ENCODE assay signal across 8 mouse cellular contexts in the genomic region with DNA sequence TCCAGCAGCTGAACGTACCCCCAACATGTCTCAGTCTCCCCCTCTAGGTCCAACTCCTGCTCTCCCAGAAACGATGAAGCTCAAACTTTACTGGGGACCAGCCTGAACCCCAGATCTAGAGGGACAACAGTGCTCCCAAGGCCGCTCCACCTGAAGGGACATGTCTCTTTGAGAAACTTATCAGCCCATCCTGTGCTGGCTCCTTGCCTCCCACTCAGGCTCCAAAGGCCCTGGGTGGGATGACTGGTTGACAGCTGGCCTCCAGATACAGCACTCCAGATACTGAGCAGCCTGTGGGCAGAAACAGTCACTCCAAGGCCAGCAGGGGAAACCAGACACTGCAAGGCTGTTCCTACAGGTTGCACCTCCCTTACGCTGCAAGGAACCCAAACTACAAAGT. TPM values are rescaled to one million over a fixed set of nuclear protein-coding genes. Genes with fewer than 3 reads are reported as not detected.
A peak's percentile ranks its signal among the peaks of the same experiment; 100 is the strongest.
DNase-seq lines count a peak whose midpoint lies in the region; ATAC-seq and TF ChIP-seq lines count a peak whose summit lies in the region.

No protein-coding gene starts in this region.

- TF ChIP-seq CTCF in brain, embryonic 14.5 days (IDR thresholded peaks at IDR 0.05; ENCODE audit: borderline replicate concordance, extremely low read depth, insufficient read depth, insufficient read length) = no peak
- no peak for TF ChIP-seq CTCF in liver, embryonic 14.5 days (IDR thresholded peaks at IDR 0.05; ENCODE audit: low read depth)

- H3K27me3 ChIP-seq in heart, embryonic 15.5 days = no peaks in the 10 kb centered on the region
- no peaks in the 10 kb centered on the region for H3K27me3 ChIP-seq in liver, embryonic 14.5 days (ENCODE audit: control insufficient read depth, insufficient read depth, low read length)
- H3K27me3 ChIP-seq in stomach, embryonic 16.5 days (ENCODE audit: control insufficient read depth, insufficient read depth, low read length) = no peaks in the 10 kb centered on the region

- DNase-seq in left cerebral cortex, postnatal 4 days = peak; percentile 1
- DNase-seq in left cerebral cortex, postnatal 36 days (ENCODE audit: low spot score in 2 of 2) = no peak
- peak; percentile 4 for DNase-seq in brain, embryonic 14.5 days (ENCODE audit: low read depth)
- DNase-seq in liver, embryonic 14.5 days (ENCODE audit: low read depth in 3 of 3, low spot score in 3 of 3) = no peak
- DNase-seq in layer of hippocampus, postnatal 36 days = no peak
- no peak for DNase-seq in right cerebral cortex, adult 18-20 months

- peak overlapping the region; percentile 88 for H3K4me2 ChIP-seq in heart, embryonic 15.5 days
- peak overlapping the region; percentile 63 for H3K4me2 ChIP-seq in liver, embryonic 14.5 days (ENCODE audit: low read depth)
- peak overlapping the region; percentile 80 for H3K4me2 ChIP-seq in stomach, embryonic 16.5 days (ENCODE audit: low read depth, low read length)

- no peak for TF ChIP-seq POLR2A in brain, embryonic 14.5 days (IDR thresholded peaks at IDR 0.05; ENCODE audit: borderline replicate concordance, extremely low read depth, insufficient read depth, insufficient read length, poor library complexity, severe bottlenecking)

- peaks cover 9% of the 10 kb centered on the region for H3K4me1 ChIP-seq in heart, embryonic 15.5 days (replicated peaks)
- H3K4me1 ChIP-seq in liver, embryonic 14.5 days (replicated peaks; ENCODE audit: control insufficient read depth in 2 of 2, insufficient read depth in 2 of 2, low read length in 1 of 2) = 0 out of 4 replicates have a peak, but pooled peaks cover 0 to 3% of the 10 kb centered on the region in 2 experiments
- no peaks in the 10 kb centered on the region for H3K4me1 ChIP-seq in stomach, embryonic 16.5 days (ENCODE audit: control insufficient read depth, insufficient read depth, low read length)

- H3K4me3 ChIP-seq in heart, embryonic 15.5 days = peak overlapping the region; percentile 64
- H3K4me3 ChIP-seq in liver, embryonic 14.5 days (ENCODE audit: insufficient read depth in 1 of 2, low read depth in 2 of 2, low read length in 2 of 2) = peak overlapping the region; percentile 50 to 56; a peak in 2 of 4 replicates
- peak overlapping the region; percentile 58 for H3K4me3 ChIP-seq in stomach, embryonic 16.5 days (replicated peaks; ENCODE audit: low read length)

- WGBS in heart, embryonic 15.5 days = 23% methylated on average over 4 of the region's 4 CpGs
- WGBS in liver, embryonic 14.5 days (ENCODE audit: insufficient replicate concordance) = 41% methylated on average over 4 of the region's 4 CpGs
- WGBS in stomach, embryonic 16.5 days = 37% methylated on average over 4 of the region's 4 CpGs

- ATAC-seq in heart, embryonic 15.5 days (replicated peaks; ENCODE audit: insufficient number of reproducible peaks, insufficient read depth, low FRiP score, low read depth) = no peak
- ATAC-seq in liver, embryonic 14.5 days (ENCODE audit: insufficient read depth) = no peak
- peak; percentile 2; the same call in 1 of the 2 replicates for ATAC-seq in stomach, embryonic 16.5 days (ENCODE audit: insufficient read depth, low FRiP score)

- H3K27ac ChIP-seq in heart, embryonic 15.5 days = peak overlapping the region; percentile 88
- H3K27ac ChIP-seq in liver, embryonic 14.5 days = no peak overlapping the region
- H3K27ac ChIP-seq in stomach, embryonic 16.5 days (ENCODE audit: low read length) = peak overlapping the region; percentile 90

- intact Hi-C loops in left cerebral cortex, postnatal 4 days (cut with DNase I) = no loop called here
- intact Hi-C loops in left cerebral cortex, postnatal 36 days (cut with DNase I) = no loop called here

- peak overlapping the region; percentile 64; the same call in 1 of the 2 replicates for H3K9ac ChIP-seq in heart, embryonic 15.5 days
- H3K9ac ChIP-seq in liver, embryonic 14.5 days (replicated peaks) = no peak overlapping the region
- H3K9ac ChIP-seq in stomach, embryonic 16.5 days (ENCODE audit: low read length) = peak overlapping the region; percentile 74

- H3K9me3 ChIP-seq in heart, embryonic 15.5 days (replicated peaks) = no peaks in the 10 kb centered on the region
- H3K9me3 ChIP-seq in liver, embryonic 14.5 days (ENCODE audit: control insufficient read depth, low read length) = no peaks in the 10 kb centered on the region
- no peaks in the 10 kb centered on the region for H3K9me3 ChIP-seq in stomach, embryonic 16.5 days (replicated peaks; ENCODE audit: control insufficient read depth, low read length)

- TF ChIP-seq EP300 in liver, embryonic 14.5 days (IDR thresholded peaks at IDR 0.05; ENCODE audit: low read depth) = no peak

- H3K36me3 ChIP-seq in heart, embryonic 15.5 days = no peaks in the 10 kb centered on the region
- H3K36me3 ChIP-seq in liver, embryonic 14.5 days (replicated peaks; ENCODE audit: control insufficient read depth, insufficient read depth, low read depth) = no peaks in the 10 kb centered on the region
- no peaks in the 10 kb centered on the region for H3K36me3 ChIP-seq in stomach, embryonic 16.5 days (ENCODE audit: control insufficient read depth, insufficient read depth, low read length)

RNA-seq across cellular contexts. Expression of a gene that starts 1.0 kb away (rescaled TPM):
- 10 to 100 TPM; 15.7 to 16.1 TPM for total RNA-seq in left cerebral cortex, postnatal 4 days (2021)
- 10 to 100 TPM; 12.3 to 14.6 TPM for total RNA-seq in left cerebral cortex, postnatal 36 days (2021)
- polyA plus RNA-seq in brain, embryonic 14.5 days (2012; rRNA removed) = 6.0 and 9.4 TPM in 2 replicates
- 0.30 and 0.55 TPM in 2 replicates for polyA plus RNA-seq in heart, embryonic 15.5 days (2015; fragmentation: Nextera tagmentation; extraction: Ambion mirVana)
- polyA plus RNA-seq in liver, embryonic 14.5 days (2012; rRNA removed) = 0.12 and 0.26 TPM in 2 replicates
- 0.05 TPM in 1 of 2 replicates, not detected in the other for polyA plus RNA-seq in liver, embryonic 14.5 days (2014; fragmentation: Nextera tagmentation; extraction: Ambion mirVana)
- polyA plus RNA-seq in stomach, embryonic 16.5 days (2015; fragmentation: Nextera tagmentation; extraction: Ambion mirVana) = 0.46 and 0.56 TPM in 2 replicates
- 10 to 100 TPM; 14.4 to 15.1 TPM for total RNA-seq in layer of hippocampus, postnatal 36 days (2021)

RNA-seq across cellular contexts. Expression of a gene that starts 57.4 kb away (rescaled TPM):
- total RNA-seq in left cerebral cortex, postnatal 4 days (2021) = 10 to 100 TPM; 17.5 to 23.2 TPM
- 1 to 10 TPM; 8.9 to 9.0 TPM for total RNA-seq in left cerebral cortex, postnatal 36 days (2021)
- polyA plus RNA-seq in brain, embryonic 14.5 days (2012; rRNA removed) = 9.1 and 13.2 TPM in 2 replicates
- polyA plus RNA-seq in heart, embryonic 15.5 days (2015; fragmentation: Nextera tagmentation; extraction: Ambion mirVana) = 11.4 and 13.7 TPM in 2 replicates
- polyA plus RNA-seq in liver, embryonic 14.5 days (2012; rRNA removed) = 1.6 and 2.2 TPM in 2 replicates
- 3.4 and 4.2 TPM in 2 replicates for polyA plus RNA-seq in liver, embryonic 14.5 days (2014; fragmentation: Nextera tagmentation; extraction: Ambion mirVana)
- 11.7 and 12.7 TPM in 2 replicates for polyA plus RNA-seq in stomach, embryonic 16.5 days (2015; fragmentation: Nextera tagmentation; extraction: Ambion mirVana)
- 1 to 10 TPM; 6.5 to 7.9 TPM for total RNA-seq in layer of hippocampus, postnatal 36 days (2021)

Comparison
In these comparisons a context has a peak if more than half of its experiments do, and no peak if none do; other contexts are left out.
1. DNase-seq: peak in left cerebral cortex, postnatal 4 days (single experiment) and brain, embryonic 14.5 days (single experiment); none in left cerebral cortex, postnatal 36 days (0 of 2), liver, embryonic 14.5 days (0 of 3), layer of hippocampus, postnatal 36 days (0 of 2) and right cerebral cortex, adult 18-20 months (single experiment).
2. Peak in every context shown above with its lines, with median percentiles within 50 percentile points of each other: H3K4me2 ChIP-seq and H3K4me3 ChIP-seq.